Mouse (Mus musculus): Measurements from ENCODE around the gene Coro1c. TPM values are rescaled to one million over a fixed set of nuclear protein-coding genes. Genes with fewer than 3 reads are reported as not detected.

Gene Coro1c
- total and polyA plus RNA-seq, 3 experiments: 77.3 to 158 (median 103) TPM

- Histone ChIP-seq H3K9ac (ENCODE audit: control insufficient read depth, low read depth, low read length, poor library complexity, severe bottlenecking) (no peak overlapping the region), H3K4me1 (ENCODE audit: control insufficient read depth in 1 of 2, insufficient read depth in 2 of 2, low read length in 2 of 2) (no peaks in the 10 kb centered on the region), H3K36me3 (ENCODE audit: control insufficient read depth in 1 of 2, insufficient read depth in 2 of 2, low read length in 2 of 2) (no peaks in the 10 kb centered on the region; a peak in 1 of 4 replicates), H3K79me2 (ENCODE audit: control insufficient read depth, insufficient read depth, low read length, poor library complexity) (no peaks in the 10 kb centered on the region), H3K9me3 (replicated peaks; ENCODE audit: insufficient read depth, low read length) (no peaks in the 10 kb centered on the region), H3K27me3 (ENCODE audit: control insufficient read depth in 1 of 2, insufficient read depth in 2 of 2, low read length in 2 of 2) (no peaks in the 10 kb centered on the region), H3K4me3 (ENCODE audit: control insufficient read depth in 1 of 2, insufficient read depth in 1 of 2, low read depth in 2 of 2, low read length in 2 of 2) (no peak overlapping the region), H3K27ac (ENCODE audit: control insufficient read depth, low read depth, low read length) (no peak overlapping the region)
- DNase-seq (ENCODE audit: low read depth, low spot score): no peak
- TF ChIP-seq JUND (IDR thresholded peaks at IDR 0.05; ENCODE audit: low read depth, low read length) (no peak), ZKSCAN1 (IDR thresholded peaks at IDR 0.05; ENCODE audit: low read depth, low read length) (no peak), HCFC1 (IDR thresholded peaks at IDR 0.05; ENCODE audit: low read depth, low read length) (no peak), CHD2 (IDR thresholded peaks at IDR 0.05; ENCODE audit: low read length) (no peak), KAT2A (conservative IDR thresholded peaks at IDR 0.05; ENCODE audit: low read depth, low read length) (no peak), SMC3 (IDR thresholded peaks at IDR 0.05; ENCODE audit: low read depth, low read length) (no peak), ZNF384 (IDR thresholded peaks at IDR 0.05; ENCODE audit: low read depth, low read length) (no peak), POLR2AphosphoS5 (IDR thresholded peaks at IDR 0.05; ENCODE audit: borderline replicate concordance, low read depth, low read length) (no peak), MAZ (IDR thresholded peaks at IDR 0.05; ENCODE audit: low read depth, low read length) (no peak), NELFE (IDR thresholded peaks at IDR 0.05; ENCODE audit: low read depth, low read length) (no peak), ZC3H11A (IDR thresholded peaks at IDR 0.05; ENCODE audit: low read depth, low read length) (no peak), GABPA (IDR thresholded peaks at IDR 0.05; ENCODE audit: low read depth, low read length) (no peak), RCOR1 (IDR thresholded peaks at IDR 0.05; ENCODE audit: low read depth, low read length) (no peak), ZMIZ1 (IDR thresholded peaks at IDR 0.05; ENCODE audit: low read depth, low read length) (no peak), CHD1 (IDR thresholded peaks at IDR 0.05; ENCODE audit: low read depth, low read length) (no peak)
Observed at GRCm38 (mm10) chr5:113870393-113871040, 38.0 kb downstream of the Coro1c start.

GRCm38 (mm10) chr5:113869132-113869531 lies 39.4 kb downstream of the Coro1c start:
- no peaks in the 10 kb centered on the region for H3K9me3 ChIP-seq (replicated peaks; ENCODE audit: insufficient read depth, low read length)
- H3K79me2 ChIP-seq (ENCODE audit: control insufficient read depth, insufficient read depth, low read length, poor library complexity): no peaks in the 10 kb centered on the region
- no peak overlapping the region for H3K9ac ChIP-seq (ENCODE audit: control insufficient read depth, low read depth, low read length, poor library complexity, severe bottlenecking)
- no peak for TF ChIP-seq CHD1 (IDR thresholded peaks at IDR 0.05; ENCODE audit: low read depth, low read length)
- no peak for TF ChIP-seq POLR2AphosphoS5 (IDR thresholded peaks at IDR 0.05; ENCODE audit: borderline replicate concordance, low read depth, low read length)
- no peak for TF ChIP-seq MYC (IDR thresholded peaks at IDR 0.05; ENCODE audit: low read depth, low read length)
- no peak for TF ChIP-seq ZNF384 (IDR thresholded peaks at IDR 0.05; ENCODE audit: low read depth, low read length)
- no peak for TF ChIP-seq CHD2 (IDR thresholded peaks at IDR 0.05; ENCODE audit: low read length)
- TF ChIP-seq TCF12 (IDR thresholded peaks at IDR 0.05; ENCODE audit: low read depth, low read length): no peak
- no peak for TF ChIP-seq UBTF (IDR thresholded peaks at IDR 0.05; ENCODE audit: borderline replicate concordance, insufficient read depth, low read depth, low read length)
- no peak for TF ChIP-seq KAT2A (conservative IDR thresholded peaks at IDR 0.05; ENCODE audit: low read depth, low read length)
- no peak for TF ChIP-seq E2F4 (IDR thresholded peaks at IDR 0.05; ENCODE audit: borderline replicate concordance, low read depth, low read length)
- TF ChIP-seq ELF1 (IDR thresholded peaks at IDR 0.05; ENCODE audit: low read depth, low read length): no peak
- no peak for TF ChIP-seq SMC3 (IDR thresholded peaks at IDR 0.05; ENCODE audit: low read depth, low read length)
- no peak for TF ChIP-seq JUND (IDR thresholded peaks at IDR 0.05; ENCODE audit: low read depth, low read length)
- TF ChIP-seq MAZ (IDR thresholded peaks at IDR 0.05; ENCODE audit: low read depth, low read length): no peak
- no peak for TF ChIP-seq ZKSCAN1 (IDR thresholded peaks at IDR 0.05; ENCODE audit: low read depth, low read length)
- no peak for TF ChIP-seq MAX (IDR thresholded peaks at IDR 0.05; ENCODE audit: low read length)
- no peak for TF ChIP-seq NELFE (IDR thresholded peaks at IDR 0.05; ENCODE audit: low read depth, low read length)
- no peak for TF ChIP-seq MEF2A (IDR thresholded peaks at IDR 0.05; ENCODE audit: extremely low read depth, insufficient replicate concordance, low read depth, low read length, poor library complexity, severe bottlenecking)
- no peak for TF ChIP-seq NRF1 (IDR thresholded peaks at IDR 0.05; ENCODE audit: insufficient read depth, low read depth, low read length, poor library complexity, severe bottlenecking)
- TF ChIP-seq EP300 (IDR thresholded peaks at IDR 0.05; ENCODE audit: low read depth in 1 of 2, low read length in 2 of 2): no peak
- no peaks in the 10 kb centered on the region; a peak in 1 of 4 replicates for H3K36me3 ChIP-seq (ENCODE audit: control insufficient read depth in 1 of 2, insufficient read depth in 2 of 2, low read length in 2 of 2)
- no peaks in the 10 kb centered on the region for H3K27me3 ChIP-seq (ENCODE audit: control insufficient read depth in 1 of 2, insufficient read depth in 2 of 2, low read length in 2 of 2)
- H3K4me3 ChIP-seq (ENCODE audit: control insufficient read depth in 1 of 2, insufficient read depth in 1 of 2, low read depth in 2 of 2, low read length in 2 of 2): no peak overlapping the region
- no peak for DNase-seq (ENCODE audit: low read depth, low spot score)
- no peaks in the 10 kb centered on the region for H3K4me1 ChIP-seq (ENCODE audit: control insufficient read depth in 1 of 2, insufficient read depth in 2 of 2, low read length in 2 of 2)
- H3K27ac ChIP-seq (ENCODE audit: control insufficient read depth, low read depth, low read length): no peak overlapping the region

All from MEL (cell line).